16 mouse cellular contexts compared by ENCODE assay signal in genomic region chrX:159026311-159026710, GRCm38 (mm10).
"Had no signal": no experiment of that assay in that cellular context is flagged by ENCODE, and none has a peak within 500 bp of the region (broad histone marks: within the 10 kb centered on the region; RNA-seq: fewer than 3 reads in every experiment).

No protein-coding gene starts in this region.

- H3K4me3 ChIP-seq: lung, embryonic 15.5 days; megakaryocyte, embryonic 14.5 days; midbrain, embryonic 13.5 days; midbrain, embryonic 15.5 days; neural tube, embryonic 12.5 days; stomach, embryonic 15.5 days had no signal

- H3K27me3 ChIP-seq: lung, embryonic 15.5 days; midbrain, embryonic 15.5 days; neural tube, embryonic 12.5 days; stomach, embryonic 15.5 days had no signal

- H3K36me3 ChIP-seq: lung, embryonic 15.5 days; midbrain, embryonic 13.5 days; midbrain, embryonic 15.5 days; neural tube, embryonic 12.5 days; stomach, embryonic 15.5 days had no signal

- DNase-seq: liver, postnatal 0 days; lung, adult 2 months; lung, postnatal 14 days; lung, postnatal 36 days; right cerebral cortex, postnatal 14 days; thymus, adult 2 months; thymus, postnatal 25 days; thymus, postnatal 4 days had no signal

- H3K27ac ChIP-seq: lung, embryonic 15.5 days; macrophage; midbrain, embryonic 13.5 days; midbrain, embryonic 15.5 days; neural tube, embryonic 12.5 days; stomach, embryonic 15.5 days; stomach, postnatal 0 days had no signal

- H3K4me1 ChIP-seq: lung, embryonic 15.5 days; megakaryocyte, embryonic 14.5 days; midbrain, embryonic 13.5 days; midbrain, embryonic 15.5 days; neural tube, embryonic 12.5 days; stomach, embryonic 15.5 days had no signal
